Mouse (Mus musculus): ENCODE data around the gene L3mbtl1.

The L3mbtl1 gene

GRCm38 (mm10) chr2:162943931-162944330 lies 659 bp downstream of the L3mbtl1 start:
- DNase-seq (ENCODE audit: low spot score in 2 of 2): no peak

GRCm38 (mm10) chr2:162946964-162947363 lies 3.7 kb downstream of the L3mbtl1 start:
- no peak for DNase-seq (ENCODE audit: low spot score in 2 of 2)

GRCm38 (mm10) chr2:162947736-162948135 lies 4.5 kb downstream of the L3mbtl1 start:
- DNase-seq (ENCODE audit: low spot score in 2 of 2): peak in 1 of 2 experiments; percentile 38

GRCm38 (mm10) chr2:162948221-162948620 lies 4.9 kb downstream of the L3mbtl1 start:
- DNase-seq (ENCODE audit: low spot score in 2 of 2): no peak

GRCm38 (mm10) chr2:162950776-162951175 lies 7.5 kb downstream of the L3mbtl1 start:
- no peak for DNase-seq (ENCODE audit: low spot score in 2 of 2)

- no peak for DNase-seq (ENCODE audit: low spot score in 2 of 2)
Measured at GRCm38 (mm10) chr2:162956843-162957242, 13.6 kb downstream of the L3mbtl1 start.

- no peak for DNase-seq (ENCODE audit: low spot score in 2 of 2)
Measured at GRCm38 (mm10) chr2:162961321-162961720, 18.0 kb downstream of the L3mbtl1 start.

GRCm38 (mm10) chr2:162966734-162967133 lies 23.5 kb downstream of the L3mbtl1 start:
- DNase-seq (ENCODE audit: low spot score in 2 of 2): no peak

GRCm38 (mm10) chr2:162968357-162968756 lies 25.1 kb downstream of the L3mbtl1 start:
- DNase-seq (ENCODE audit: low spot score in 2 of 2): peak in 1 of 2 experiments; percentile 31

GRCm38 (mm10) chr2:162969101-162969500 lies 25.8 kb downstream of the L3mbtl1 start:
- no peak for DNase-seq (ENCODE audit: low spot score in 2 of 2)

- no peak for DNase-seq (ENCODE audit: low spot score in 2 of 2)
Measured at GRCm38 (mm10) chr2:162970896-162971295, 27.6 kb downstream of the L3mbtl1 start.

- DNase-seq (ENCODE audit: low spot score in 2 of 2): no peak
Measured at GRCm38 (mm10) chr2:162972752-162973151, 29.5 kb downstream of the L3mbtl1 start.

GRCm38 (mm10) chr2:162973206-162973605 lies 29.9 kb downstream of the L3mbtl1 start:
- no peak for DNase-seq (ENCODE audit: low spot score in 2 of 2)

- no peak for DNase-seq (ENCODE audit: low spot score in 2 of 2)
Measured at GRCm38 (mm10) chr2:162973637-162974036, 30.4 kb downstream of the L3mbtl1 start.

- peak in 1 of 2 experiments; percentile 28 for DNase-seq (ENCODE audit: low spot score in 2 of 2)
Measured at GRCm38 (mm10) chr2:162975157-162975775, 32.0 kb downstream of the L3mbtl1 start.

- DNase-seq (ENCODE audit: low spot score in 2 of 2): no peak
Measured at GRCm38 (mm10) chr2:162976001-162976400, 32.7 kb downstream of the L3mbtl1 start.

- no peak for DNase-seq (ENCODE audit: low spot score in 2 of 2)
Measured at GRCm38 (mm10) chr2:162984381-162984780, 41.1 kb downstream of the L3mbtl1 start.

- DNase-seq (ENCODE audit: low spot score in 2 of 2): no peak
Measured at GRCm38 (mm10) chr2:162985923-162986322, 42.7 kb downstream of the L3mbtl1 start.

- DNase-seq (ENCODE audit: low spot score in 2 of 2): no peak
Measured at GRCm38 (mm10) chr2:162986764-162987163, 43.5 kb downstream of the L3mbtl1 start.

- no peak for DNase-seq (ENCODE audit: low spot score in 2 of 2)
Measured at GRCm38 (mm10) chr2:162987218-162987617, 43.9 kb downstream of the L3mbtl1 start, which contains the start of gene Sgk2. Gene Sgk2, plus strand, starts transcription at chr2:162987330.

GRCm38 (mm10) chr2:162988235-162988634 lies 45.0 kb downstream of the L3mbtl1 start:
- no peak for DNase-seq (ENCODE audit: low spot score in 2 of 2)

GRCm38 (mm10) chr2:162991394-162992083 lies 48.3 kb downstream of the L3mbtl1 start:
- DNase-seq (ENCODE audit: low spot score in 2 of 2): no peak

- DNase-seq (ENCODE audit: low spot score in 2 of 2): no peak
Measured at GRCm38 (mm10) chr2:162992084-162992437, 48.8 kb downstream of the L3mbtl1 start.

Data from left cerebral cortex, adult 9 months (tissue).